Mouse (Mus musculus) left cerebral cortex, postnatal 4 days (tissue): ENCODE data around the gene Ugt2a1. TPM values are rescaled to one million over a fixed set of nuclear protein-coding genes. Genes with fewer than 3 reads are reported as not detected.

ENCODE experiments used
- total RNA-seq, 2 experiments: library from RNA; stranded (reverse); gene quantifications; 2 replicates each; pipeline ENCODE4 v1.2.3; 2021

Ugt2a1 gene
- total RNA-seq, 2 experiments from 2014 or later: not detected

Other genes with a start within 250 kb of the Ugt2a1 start
- gene Ugt2b37, start 236.1 kb downstream of the Ugt2a1 start, total RNA-seq: not detected
- gene Ugt2a3, start 153.7 kb downstream of the Ugt2a1 start, total RNA-seq: not detected
- gene Ugt2b38, start 66.7 kb downstream of the Ugt2a1 start, total RNA-seq: not detected
- not detected for gene Ugt2a2, start 8.6 kb downstream of the Ugt2a1 start, total RNA-seq
- not detected for gene Gm43638, start 4.1 kb downstream of the Ugt2a1 start, total RNA-seq
- gene Sult1b1, start 47.3 kb upstream of the Ugt2a1 start, total RNA-seq: not detected
- gene Sult1d1, start 78.2 kb upstream of the Ugt2a1 start, total RNA-seq: not detected
- gene Sult1e1, start 100.7 kb upstream of the Ugt2a1 start, total RNA-seq: not detected
- not detected for gene Csn1s1, start 175.3 kb upstream of the Ugt2a1 start, total RNA-seq
- gene Csn2, start 208.8 kb upstream of the Ugt2a1 start, total RNA-seq: not detected